Mouse (Mus musculus) forebrain, postnatal 0 days (tissue): Measurements from ENCODE around the gene Olfr308. TPM values are rescaled to one million over a fixed set of nuclear protein-coding genes. Genes with fewer than 3 reads are reported as not detected.

Experiments
- ATAC-seq: fragments of 200-750 bp; cut with Nextera tagmentation; 2 replicates; pipeline ENCODE4 v1.8.0; 2017; ENCODE audit warnings: mild to moderate bottlenecking, moderate library complexity
- DNase-seq: peaks from one replicate; pipeline ENCODE4 v3.0.0-alpha.2; 2015
- H3K27ac ChIP-seq: fragments of 300-500 bp; sonication (generic); 2 replicates; pipeline ENCODE4 v1.5.1; 2014; ENCODE audit warnings: low read depth, mild to moderate bottlenecking, antibody characterized with exemption, low read length, moderate library complexity, mixed read lengths
- H3K27me3 ChIP-seq: fragments of 300-500 bp; sonication (generic); 2 replicates; pipeline ENCODE4 v1.6.1; 2014; ENCODE audit warnings: mild to moderate bottlenecking, low read length, mixed read lengths; ENCODE audit not compliant: insufficient read depth
- H3K36me3 ChIP-seq: fragments of 300-500 bp; sonication (generic); 2 replicates; pipeline ENCODE4 v1.6.1; 2014; ENCODE audit warnings: mild to moderate bottlenecking, moderate library complexity; ENCODE audit not compliant: insufficient read depth
- H3K4me1 ChIP-seq: fragments of 300-500 bp; sonication (generic); 2 replicates; pipeline ENCODE4 v1.6.1; 2014; ENCODE audit warnings: antibody characterized with exemption; ENCODE audit not compliant: insufficient read depth
- H3K4me2 ChIP-seq: fragments of 300-500 bp; sonication (generic); 2 replicates; pipeline ENCODE4 v1.6.1; 2014; ENCODE audit warnings: low read depth, mild to moderate bottlenecking, moderate library complexity
- H3K4me3 ChIP-seq: fragments of 300-500 bp; sonication (generic); 2 replicates; pipeline ENCODE4 v1.5.1; 2014; ENCODE audit warnings: low read depth, low read length, mixed read lengths
- H3K9ac ChIP-seq: fragments of 300-500 bp; sonication (generic); 2 replicates; pipeline ENCODE4 v1.6.1; 2014; ENCODE audit warnings: mild to moderate bottlenecking
- H3K9me3 ChIP-seq: fragments of 300-500 bp; sonication (generic); 2 replicates; pipeline ENCODE4 v1.6.1; 2016; ENCODE audit warnings: low read length
- CTCF ChIP-seq: sonication (generic); IDR thresholded peaks from 2 replicates; pipeline ENCODE4 v1.5.1; 2016; ENCODE audit warnings: antibody characterized with exemption, control low read depth, low read depth
- WGBS: fragments of 180-500 bp; shearing (Covaris S2); extraction: QIAGEN DNeasy Blood & Tissue Kit; methylation state at CpG from one replicate; pipeline ENCODE4 v1.1.7; 2014; 5-methylcytosine and 5-hydroxymethylcytosine counted together
- microRNA-seq, 2 experiments: library from miRNA; unstranded; fragments of <30 nt; microRNA quantifications; one replicate each; pipeline ENCODE4; 2016
- polyA plus RNA-seq: library from polyadenylated mRNA; unstranded; fragments of >200 nt; fragmentation: Nextera tagmentation; extraction: Ambion mirVana; gene quantifications from 2 replicates; pipeline ENCODE4 v1.2.1, GENCODE M21; 2015
- total RNA-seq: library from RNA; depleted of rRNA; stranded (reverse); fragments of >200 nt; gene quantifications from 2 replicates; pipeline ENCODE4 v1.2.3, GENCODE M21; 2014; rRNA removed

Olfr308 gene
- total and polyA plus RNA-seq, 2 experiments from 2014 or later: not detected

- H3K9ac ChIP-seq: no peak within 1 kb of the TSS
- no peaks in the 10 kb centered on the region for H3K27me3 ChIP-seq
- H3K4me2 ChIP-seq: no peak within 1 kb of the TSS
- no peak within 1 kb of the TSS for H3K4me3 ChIP-seq
- 76% methylated on average over 2 of the region's 2 CpGs for WGBS
- no peak for TF ChIP-seq CTCF
- H3K36me3 ChIP-seq: no peaks in the 10 kb centered on the region
- DNase-seq (no peak), ATAC-seq (no peak)
- H3K27ac ChIP-seq: no peak within 1 kb of the TSS
- no peaks in the 10 kb centered on the region for H3K4me1 ChIP-seq
- H3K9me3 ChIP-seq: no peaks in the 10 kb centered on the region
Measured at GRCm38 (mm10) chr7:86313608-86314007, 11.8 kb downstream of the Olfr308 start, which contains the start of gene Olfr309. Olfr309 (minus strand) TSS chr7:86313708.

GRCm38 (mm10) chr7:86277072-86277471 is 48.4 kb downstream of the Olfr308 start, which contains the start of gene Olfr310:
Olfr310 (minus strand) TSS chr7:86277172.
- Histone ChIP-seq H3K9ac (no peak within 1 kb of the TSS), H3K36me3 (no peaks in the 10 kb centered on the region), H3K27me3 (no peaks in the 10 kb centered on the region), H3K9me3 (no peaks in the 10 kb centered on the region), H3K4me1 (no peaks in the 10 kb centered on the region), H3K4me2 (no peak within 1 kb of the TSS), H3K27ac (no peak within 1 kb of the TSS), H3K4me3 (no peak within 1 kb of the TSS)
- DNase-seq: no peak
- no peak for ATAC-seq
- no peak for TF ChIP-seq CTCF
- 72% methylated on average over 1 of the region's 1 CpGs for WGBS

Small RNA genes within 50 kb of the gene (microRNA-seq; reads per million reads assigned to microRNA genes)
- gene Gm23192: 0 reads per million in 2 experiments

Other genes starting within 250 kb of the Olfr308 start
- gene Vmn2r75, start 153.9 kb downstream of the Olfr308 start, total RNA-seq: not detected in 2 replicates
- not detected in 2 replicates for gene Vmn2r75, start 153.9 kb downstream of the Olfr308 start, polyA plus RNA-seq
- not detected in 2 replicates for gene Vmn2r76, start 79.3 kb downstream of the Olfr308 start, total RNA-seq
- not detected in 2 replicates for gene Vmn2r76, start 79.3 kb downstream of the Olfr308 start, polyA plus RNA-seq
- gene Olfr310, start 48.5 kb downstream of the Olfr308 start, total RNA-seq: not detected in 2 replicates
- not detected in 2 replicates for gene Olfr310, start 48.5 kb downstream of the Olfr308 start, polyA plus RNA-seq
- gene Olfr309, start 11.9 kb downstream of the Olfr308 start, total RNA-seq: not detected in 2 replicates
- gene Olfr309, start 11.9 kb downstream of the Olfr308 start, polyA plus RNA-seq: not detected in 2 replicates
- not detected in 2 replicates for gene Olfr307, start 12.0 kb upstream of the Olfr308 start, total RNA-seq
- not detected in 2 replicates for gene Olfr307, start 12.0 kb upstream of the Olfr308 start, polyA plus RNA-seq
- gene Olfr305, start 41.3 kb upstream of the Olfr308 start, total RNA-seq: not detected in 2 replicates
- not detected in 2 replicates for gene Olfr305, start 41.3 kb upstream of the Olfr308 start, polyA plus RNA-seq
- gene Olfr304, start 61.0 kb upstream of the Olfr308 start, total RNA-seq: not detected in 2 replicates
- gene Olfr304, start 61.0 kb upstream of the Olfr308 start, polyA plus RNA-seq: not detected in 2 replicates
- gene Olfr303, start 72.2 kb upstream of the Olfr308 start, total RNA-seq: not detected in 2 replicates
- gene Olfr303, start 72.2 kb upstream of the Olfr308 start, polyA plus RNA-seq: not detected in 2 replicates
- gene Olfr301, start 78.2 kb upstream of the Olfr308 start, total RNA-seq: not detected in 2 replicates
- not detected in 2 replicates for gene Olfr301, start 78.2 kb upstream of the Olfr308 start, polyA plus RNA-seq
- gene Olfr299, start 134.3 kb upstream of the Olfr308 start, total RNA-seq: not detected in 2 replicates
- not detected in 2 replicates for gene Olfr299, start 134.3 kb upstream of the Olfr308 start, polyA plus RNA-seq
- gene Olfr298, start 166.9 kb upstream of the Olfr308 start, total RNA-seq: not detected in 2 replicates
- gene Olfr298, start 166.9 kb upstream of the Olfr308 start, polyA plus RNA-seq: not detected in 2 replicates
- gene Olfr297, start 194.3 kb upstream of the Olfr308 start, total RNA-seq: not detected in 2 replicates
- not detected in 2 replicates for gene Olfr297, start 194.3 kb upstream of the Olfr308 start, polyA plus RNA-seq